ENCODE assay signal across 12 mouse cellular contexts in the genomic region with DNA sequence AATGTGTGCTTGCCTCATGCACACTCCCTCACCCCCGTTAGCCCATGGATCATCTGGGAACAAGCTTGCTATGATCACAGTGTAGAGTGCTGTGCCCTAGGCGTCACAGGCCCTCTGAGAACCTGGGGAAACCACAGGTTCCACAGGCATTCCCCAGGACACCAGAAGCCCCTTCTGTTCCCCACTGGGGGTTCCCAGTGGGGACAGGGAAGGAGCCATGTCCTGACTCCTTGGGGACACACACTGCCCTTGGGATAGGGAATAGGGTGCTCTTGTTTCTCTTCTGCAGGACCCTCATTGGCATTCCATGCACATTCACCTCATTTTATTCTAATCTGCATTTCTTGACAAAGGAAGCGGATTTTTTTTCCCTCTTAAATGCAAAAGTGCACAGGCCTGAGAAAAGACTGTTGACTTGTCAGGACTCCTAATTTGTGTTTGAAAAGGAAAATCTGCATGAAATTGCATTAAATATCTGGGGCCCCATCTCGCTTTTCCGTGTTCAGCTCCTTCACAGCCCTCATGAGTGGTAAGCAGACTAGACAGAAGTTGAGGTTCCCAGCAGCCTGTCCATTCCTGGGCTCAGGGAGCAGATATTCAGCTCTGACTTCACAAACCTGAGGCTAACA.
DNase-seq lines count a peak whose midpoint lies in the region; ATAC-seq lines count a peak whose summit lies in the region.
"Had no signal": no experiment of that assay in that cellular context is flagged by ENCODE, and none has a peak within 500 bp of the region (broad histone marks: within the 10 kb centered on the region; RNA-seq: fewer than 3 reads in every experiment).

No protein-coding gene starts in this region.

- H3K4me3 ChIP-seq in forebrain, embryonic 10.5 days, result no peak overlapping the region
- no peak overlapping the region for H3K4me3 ChIP-seq in hindbrain, embryonic 10.5 days
- no peak overlapping the region for H3K4me3 ChIP-seq in midbrain, embryonic 11.5 days (ENCODE audit: low read depth, low read length)
- H3K4me3 ChIP-seq in neural tube, embryonic 15.5 days (replicated peaks), result no peak overlapping the region
- H3K4me3 ChIP-seq: heart, embryonic 15.5 days had no signal

- no peak overlapping the region for H3K4me2 ChIP-seq in midbrain, embryonic 11.5 days
- no peak overlapping the region for H3K4me2 ChIP-seq in neural tube, embryonic 15.5 days
- H3K4me2 ChIP-seq: heart, embryonic 15.5 days; lung, embryonic 14.5 days had no signal

- ATAC-seq in midbrain, embryonic 11.5 days (ENCODE audit: low FRiP score), result peak; percentile 75
- ATAC-seq in neural tube, embryonic 15.5 days (ENCODE audit: low FRiP score), result no peak
- ATAC-seq in megakaryocyte-erythroid progenitor cell, adult 5-6 weeks (replicated peaks; ENCODE audit: low FRiP score, low TSS enrichment, poor library complexity, severe bottlenecking), result no peak
- ATAC-seq: inflammation-experienced regulatory T-cells, adult 6 months had no signal

- no peaks in the 10 kb centered on the region for H3K9me3 ChIP-seq in forebrain, embryonic 10.5 days
- H3K9me3 ChIP-seq in hindbrain, embryonic 10.5 days, result no peaks in the 10 kb centered on the region
- H3K9me3 ChIP-seq in midbrain, embryonic 11.5 days (ENCODE audit: control insufficient read depth, low read length), result no peaks in the 10 kb centered on the region
- H3K9me3 ChIP-seq in neural tube, embryonic 15.5 days (replicated peaks), result no peaks in the 10 kb centered on the region
- H3K9me3 ChIP-seq: heart, embryonic 15.5 days had no signal

- H3K4me1 ChIP-seq in forebrain, embryonic 10.5 days, result peaks cover 16% of the 10 kb centered on the region
- H3K4me1 ChIP-seq in hindbrain, embryonic 10.5 days (replicated peaks), result peaks cover 17% of the 10 kb centered on the region
- peaks cover 17% of the 10 kb centered on the region for H3K4me1 ChIP-seq in midbrain, embryonic 11.5 days (ENCODE audit: control insufficient read depth, insufficient read depth, low read length)
- peaks cover 20% of the 10 kb centered on the region for H3K4me1 ChIP-seq in neural tube, embryonic 15.5 days

- 72% methylated on average over 5 of the region's 5 CpGs for WGBS in forebrain, embryonic 10.5 days
- 58% methylated on average over 5 of the region's 5 CpGs for WGBS in hindbrain, embryonic 10.5 days
- 51% methylated on average over 5 of the region's 5 CpGs for WGBS in midbrain, embryonic 11.5 days
- WGBS in neural tube, embryonic 15.5 days, result 33% methylated on average over 5 of the region's 5 CpGs

- H3K36me3 ChIP-seq in forebrain, embryonic 10.5 days (replicated peaks), result no peaks in the 10 kb centered on the region
- H3K36me3 ChIP-seq in hindbrain, embryonic 10.5 days, result no peaks in the 10 kb centered on the region
- no peaks in the 10 kb centered on the region for H3K36me3 ChIP-seq in midbrain, embryonic 11.5 days (ENCODE audit: control insufficient read depth, insufficient read depth, low read length)
- H3K36me3 ChIP-seq in neural tube, embryonic 15.5 days, result no peaks in the 10 kb centered on the region
- H3K36me3 ChIP-seq: heart, embryonic 15.5 days had no signal

- DNase-seq in forebrain, embryonic 10.5 days (ENCODE audit: extremely low spot score, low spot score), result no peak
- no peak for DNase-seq in hindbrain, embryonic 10.5 days (ENCODE audit: low spot score)
- peak; percentile 88 for DNase-seq in midbrain, embryonic 11.5 days (ENCODE audit: low spot score, missing footprints)
- no peak for DNase-seq in right cerebral cortex, adult 18-20 months
- no peak for DNase-seq in adrenal gland, postnatal 14 days
- DNase-seq: cerebellum, postnatal 25 days; lung, embryonic 14.5 days had no signal

- no peak overlapping the region for H3K9ac ChIP-seq in midbrain, embryonic 11.5 days (ENCODE audit: low read length)
- no peak overlapping the region for H3K9ac ChIP-seq in neural tube, embryonic 15.5 days (replicated peaks)
- H3K9ac ChIP-seq: heart, embryonic 15.5 days; lung, embryonic 14.5 days had no signal

- H3K27me3 ChIP-seq in forebrain, embryonic 10.5 days (ENCODE audit: poor library complexity, severe bottlenecking), result no peaks in the 10 kb centered on the region
- H3K27me3 ChIP-seq in hindbrain, embryonic 10.5 days (ENCODE audit: insufficient read depth, poor library complexity, severe bottlenecking), result no peaks in the 10 kb centered on the region
- H3K27me3 ChIP-seq in midbrain, embryonic 11.5 days (ENCODE audit: control insufficient read depth, insufficient read depth, low read length), result no peaks in the 10 kb centered on the region
- no peaks in the 10 kb centered on the region for H3K27me3 ChIP-seq in neural tube, embryonic 15.5 days (replicated peaks)
- H3K27me3 ChIP-seq: heart, embryonic 15.5 days had no signal

- H3K27ac ChIP-seq in forebrain, embryonic 10.5 days, result peak overlapping the region; percentile 68; the same call in 1 of the 2 replicates
- H3K27ac ChIP-seq in hindbrain, embryonic 10.5 days, result peak overlapping the region; percentile 78
- no peak overlapping the region; the same call in 1 of the 2 replicates for H3K27ac ChIP-seq in midbrain, embryonic 11.5 days (ENCODE audit: low read depth, low read length)
- H3K27ac ChIP-seq in neural tube, embryonic 15.5 days (replicated peaks), result 0 out of 2 replicates have a peak overlapping the region, but pooled peaks have one; percentile 18
- H3K27ac ChIP-seq: heart, embryonic 15.5 days; kidney, postnatal 0 days had no signal
